Mouse (Mus musculus): Measurements from ENCODE around the gene Tuba4a. TPM values are rescaled to one million over a fixed set of nuclear protein-coding genes. Genes with fewer than 3 reads are reported as not detected.

Gene Tuba4a
- total RNA-seq, 2 experiments from 2014 or later, result 490 to 573 TPM

Small RNA genes within 50 kb of the gene (microRNA-seq; reads per million reads assigned to microRNA genes)
- gene Gm27943, result 0 reads per million in 2 experiments

Other genes starting within 250 kb of the Tuba4a start
- 1 to 10 TPM; 4.0 to 5.4 TPM for gene Nhej1, start 94.7 kb downstream of the Tuba4a start, total RNA-seq (2021)
- gene Slc23a3, start 86.0 kb downstream of the Tuba4a start, total RNA-seq (2021), result not detected
- gene Cnppd1, start 77.2 kb downstream of the Tuba4a start, total RNA-seq (2021), result 10 to 100 TPM; 20.1 to 22.3 TPM
- gene Retreg2, start 77.1 kb downstream of the Tuba4a start, total RNA-seq (2021), result 10 to 100 TPM; 18.1 to 21.5 TPM
- 10 to 100 TPM; 12.4 to 14.0 TPM for gene Zfand2b, start 51.2 kb downstream of the Tuba4a start, total RNA-seq (2021)
- 10 to 100 TPM; 20.8 to 24.2 TPM for gene Abcb6, start 39.5 kb downstream of the Tuba4a start, total RNA-seq (2021)
- gene Ankzf1, start 27.7 kb downstream of the Tuba4a start, total RNA-seq (2021), result 1 to 10 TPM; 6.8 to 9.4 TPM
- gene Atg9a, start 27.7 kb downstream of the Tuba4a start, total RNA-seq (2021), result 10 to 100 TPM; 50.8 to 51.0 TPM
- 1 to 10 TPM; 6.5 to 8.6 TPM for gene Glb1l, start 9.1 kb downstream of the Tuba4a start, total RNA-seq (2021)
- 10 to 100 TPM; 31.8 to 40.3 TPM for gene Stk16, start 9.0 kb downstream of the Tuba4a start, total RNA-seq (2021)
- not detected for gene A630095N17Rik, start 12.2 kb upstream of the Tuba4a start, total RNA-seq (2021)
- gene Dnajb2, start 16.5 kb upstream of the Tuba4a start, total RNA-seq (2021), result 10 to 100 TPM; 32.4 to 38.8 TPM
- gene Ptprn, start 44.6 kb upstream of the Tuba4a start, total RNA-seq (2021), result under 1 TPM; 0.65 to 0.68 TPM
- gene Resp18, start 58.5 kb upstream of the Tuba4a start, total RNA-seq (2021), result not detected
- 10 to 100 TPM; 51.0 to 53.8 TPM for gene Dnpep, start 98.1 kb upstream of the Tuba4a start, total RNA-seq (2021)
- gene Des, start 140.5 kb upstream of the Tuba4a start, total RNA-seq (2021), result 1,000 to 10,000 TPM; 1,482 to 1,503 TPM
- gene Speg, start 155.4 kb upstream of the Tuba4a start, total RNA-seq (2021), result 100 to 1,000 TPM; 196 to 209 TPM
- gene Gmppa, start 216.1 kb upstream of the Tuba4a start, total RNA-seq (2021), result 10 to 100 TPM; 35.6 to 39.7 TPM
- not detected for gene Asic4, start 230.6 kb upstream of the Tuba4a start, total RNA-seq (2021)

Data from gastrocnemius, postnatal 10 days (tissue).